Mouse (Mus musculus) urinary bladder, postnatal 14 days (tissue): ENCODE measurements around the gene Haus8.
"Not testable (repeated sequence)": the region's sequence is repeated elsewhere in the genome, so short reads cannot be mapped to it uniquely, and the experiment has no call there.

Source experiments
- DNase-seq: peaks from one replicate; pipeline ENCODE4 v3.0.0; 2021; ENCODE audit warnings: low spot score

Gene Haus8

GRCm38 (mm10) chr8:71272286-71273150 is at the start of gene Haus8, which contains the start of gene Myo9b:
TSS of gene Haus8 (minus strand) at chr8:71272934.
TSS of gene Myo9b (plus strand) at chr8:71272714.
- DNase-seq: peak; percentile 96

- not testable (repeated sequence) for DNase-seq
These were observed 47.0 kb upstream of the Haus8 start for GRCm38 (mm10) chr8:71319760-71320159.

- not testable (repeated sequence) for DNase-seq
These were observed 45.9 kb upstream of the Haus8 start for GRCm38 (mm10) chr8:71318610-71319009.

- DNase-seq: no peak
These were observed 43.8 kb upstream of the Haus8 start for GRCm38 (mm10) chr8:71316486-71317031.

- no peak for DNase-seq
These were observed 43.2 kb upstream of the Haus8 start for GRCm38 (mm10) chr8:71315972-71316371.

- no peak for DNase-seq
These were observed 41.2 kb upstream of the Haus8 start for GRCm38 (mm10) chr8:71313951-71314350.

- peak; percentile 27 for DNase-seq
These were observed 40.0 kb upstream of the Haus8 start for GRCm38 (mm10) chr8:71312700-71313099.

- no peak for DNase-seq
These were observed 37.7 kb upstream of the Haus8 start for GRCm38 (mm10) chr8:71310446-71310845.

GRCm38 (mm10) chr8:71307913-71308312 is 35.2 kb upstream of the Haus8 start:
- no peak for DNase-seq

- DNase-seq: no peak
These were observed 34.6 kb upstream of the Haus8 start for GRCm38 (mm10) chr8:71307371-71307770.

- no peak for DNase-seq
These were observed 33.3 kb upstream of the Haus8 start for GRCm38 (mm10) chr8:71305988-71306387.

- no peak for DNase-seq
These were observed 30.9 kb upstream of the Haus8 start for GRCm38 (mm10) chr8:71303632-71304031.

- DNase-seq: no peak
These were observed 30.1 kb upstream of the Haus8 start for GRCm38 (mm10) chr8:71302788-71303187.

GRCm38 (mm10) chr8:71299716-71300115 is 27.0 kb upstream of the Haus8 start:
- DNase-seq: no peak

- DNase-seq: no peak
These were observed 24.7 kb upstream of the Haus8 start for GRCm38 (mm10) chr8:71297439-71297838.

GRCm38 (mm10) chr8:71296784-71297183 is 24.1 kb upstream of the Haus8 start:
- no peak for DNase-seq

- DNase-seq: no peak
These were observed 23.5 kb upstream of the Haus8 start for GRCm38 (mm10) chr8:71296188-71296621.

- DNase-seq: not testable (repeated sequence)
These were observed 21.2 kb upstream of the Haus8 start for GRCm38 (mm10) chr8:71293930-71294329.

GRCm38 (mm10) chr8:71291351-71291750 is 18.6 kb upstream of the Haus8 start:
- DNase-seq: no peak

GRCm38 (mm10) chr8:71290911-71291310 is 18.2 kb upstream of the Haus8 start:
- no peak for DNase-seq

GRCm38 (mm10) chr8:71290211-71290610 is 17.5 kb upstream of the Haus8 start:
- no peak for DNase-seq

GRCm38 (mm10) chr8:71289098-71289497 is 16.4 kb upstream of the Haus8 start:
- DNase-seq: no peak

GRCm38 (mm10) chr8:71288441-71288949 is 15.8 kb upstream of the Haus8 start:
- DNase-seq: no peak
